Mouse (Mus musculus) left cerebral cortex, postnatal 10 days (tissue): ENCODE data around the gene Ube2q2. TPM values are rescaled to one million over a fixed set of nuclear protein-coding genes. Genes with fewer than 3 reads are reported as not detected.
A peak's percentile ranks its signal among the peaks of the same experiment; 100 is the strongest.
"Not testable (repeated sequence)": the region's sequence is repeated elsewhere in the genome, so short reads cannot be mapped to it uniquely, and the experiment has no call there.

Experiments
- DNase-seq, 2 experiments: peaks; one replicate each; pipeline ENCODE4 v3.0.0; 2021 to 2022; ENCODE audit warnings: low spot score in 2 of 2, mixed read lengths in 1 of 2; ENCODE audit errors: extremely low spot score in 1 of 2
- intact Hi-C: fragments of 180-260 bp; cut with DNase I; formaldehyde crosslinking; loops from one replicate; pipeline ENCODE4 v1.15.1; 2025
- total RNA-seq, 2 experiments: library from RNA; stranded (reverse); gene quantifications; 2 replicates each; pipeline ENCODE4 v1.2.3; 2021

The Ube2q2 gene
- total RNA-seq: 10 to 100 TPM; 45.5 to 47.8 TPM

GRCm38 (mm10) chr9:55148854-55149498 lies at the start of gene Ube2q2:
Gene Ube2q2 (plus strand): TSS chr9:55148854.
- peak; percentile 24 to 88 for DNase-seq
- intact Hi-C loops: loop anchor here (10.0 kb wide), 1 partner anchor 166 kb away; no protein-coding TSS in a partner anchor

GRCm38 (mm10) chr9:55101117-55101516 lies 47.5 kb upstream of the Ube2q2 start:
- no peak for DNase-seq
- intact Hi-C loops: no loop called here

- DNase-seq: no peak
- intact Hi-C loops: no loop called here
These were observed 46.3 kb upstream of the Ube2q2 start for GRCm38 (mm10) chr9:55102186-55102835.

- DNase-seq: no peak
- intact Hi-C loops: no loop called here
These were observed 45.6 kb upstream of the Ube2q2 start for GRCm38 (mm10) chr9:55102931-55103630.

- intact Hi-C loops: loop anchor here (2.0 to 5.0 kb wide), 3 partner anchors 87 to 373 kb away; no protein-coding TSS in a partner anchor
- DNase-seq: peak; percentile 79 to 87
These were observed 38.4 kb upstream of the Ube2q2 start for GRCm38 (mm10) chr9:55110059-55110834.

- intact Hi-C loops: loop anchor here (2.0 to 5.0 kb wide), 3 partner anchors 88 to 374 kb away; no protein-coding TSS in a partner anchor
- DNase-seq: not testable (repeated sequence)
These were observed 37.8 kb upstream of the Ube2q2 start for GRCm38 (mm10) chr9:55110835-55111217.

- no peak for DNase-seq
These were observed 33.9 kb upstream of the Ube2q2 start for GRCm38 (mm10) chr9:55114752-55115151.

GRCm38 (mm10) chr9:55117293-55118055 lies 31.2 kb upstream of the Ube2q2 start:
- no peak for DNase-seq
- intact Hi-C loops: no loop called here

More at GRCm38 (mm10) chr9:55114752-55115151, 33.9 kb upstream of the Ube2q2 start:
- intact Hi-C loops: loop anchor here (5.0 kb wide), 2 partner anchors 282 to 377 kb away; no protein-coding TSS in a partner anchor

GRCm38 (mm10) chr9:55122586-55122985 lies 26.1 kb upstream of the Ube2q2 start:
- intact Hi-C loops: no loop called here
- no peak for DNase-seq

GRCm38 (mm10) chr9:55125735-55126134 lies 22.9 kb upstream of the Ube2q2 start:
- intact Hi-C loops: no loop called here
- no peak for DNase-seq

GRCm38 (mm10) chr9:55126295-55126694 lies 22.4 kb upstream of the Ube2q2 start:
- intact Hi-C loops: no loop called here
- no peak for DNase-seq

- intact Hi-C loops: no loop called here
- DNase-seq: no peak
These were observed 16.8 kb upstream of the Ube2q2 start for GRCm38 (mm10) chr9:55131851-55132250.

GRCm38 (mm10) chr9:55136576-55136975 lies 12.1 kb upstream of the Ube2q2 start:
- DNase-seq: no peak
- intact Hi-C loops: no loop called here

- no peak for DNase-seq
- intact Hi-C loops: no loop called here
These were observed 11.5 kb upstream of the Ube2q2 start for GRCm38 (mm10) chr9:55137112-55137511.

- intact Hi-C loops: loop anchor here (10.0 kb wide), 1 partner anchor 175 kb away; no protein-coding TSS in a partner anchor
- no peak for DNase-seq
These were observed 8.7 kb upstream of the Ube2q2 start for GRCm38 (mm10) chr9:55139958-55140357.

GRCm38 (mm10) chr9:55149499-55150278 lies 1.0 kb downstream of the Ube2q2 start:
- intact Hi-C loops: loop anchor here (10.0 kb wide), 1 partner anchor 165 kb away; no protein-coding TSS in a partner anchor
- DNase-seq: peak; percentile 8 to 60

- no peak for DNase-seq
- intact Hi-C loops: no loop called here
These were observed 1.6 kb downstream of the Ube2q2 start for GRCm38 (mm10) chr9:55150279-55150726.
